Mouse (Mus musculus): Measurements from ENCODE around the gene Irf1.
A peak's percentile ranks its signal among the peaks of the same experiment; 100 is the strongest.
"Not testable (repeated sequence)": the region's sequence is repeated elsewhere in the genome, so short reads cannot be mapped to it uniquely, and the experiment has no call there.

Gene Irf1

GRCm38 (mm10) chr11:53769760-53770124 is at the start of gene Irf1:
TSS of gene Irf1 (plus strand) at chr11:53770014.
- peak; percentile 95 to 96 for DNase-seq (ENCODE audit: low spot score in 2 of 2)

DNA sequence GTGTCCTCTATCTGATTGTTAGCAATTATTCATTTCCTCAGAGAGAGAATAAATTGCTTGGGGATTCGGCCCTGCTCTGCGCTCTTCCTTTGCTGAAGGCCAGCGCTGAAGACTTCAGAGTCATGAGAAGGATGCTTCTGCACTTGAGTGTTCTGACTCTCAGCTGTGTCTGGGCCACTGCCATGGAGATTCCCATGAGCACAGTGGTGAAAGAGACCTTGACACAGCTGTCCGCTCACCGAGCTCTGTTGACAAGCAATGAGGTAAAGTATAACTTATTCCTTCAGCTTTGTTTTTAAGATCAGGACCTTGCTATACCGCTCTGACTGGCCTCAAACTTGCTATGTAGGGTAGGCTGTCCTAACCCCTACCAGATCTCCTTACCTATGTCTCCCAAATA is 49.1 kb upstream of the Irf1 start, which contains the start of gene Il5:
Gene Il5, plus strand, starts transcription at position 80 of the 400 bp plus-strand sequence.
- no peak for DNase-seq (ENCODE audit: low spot score in 2 of 2)

GRCm38 (mm10) chr11:53731457-53731856 is 38.4 kb upstream of the Irf1 start:
- DNase-seq (ENCODE audit: low spot score in 2 of 2): no peak

DNA sequence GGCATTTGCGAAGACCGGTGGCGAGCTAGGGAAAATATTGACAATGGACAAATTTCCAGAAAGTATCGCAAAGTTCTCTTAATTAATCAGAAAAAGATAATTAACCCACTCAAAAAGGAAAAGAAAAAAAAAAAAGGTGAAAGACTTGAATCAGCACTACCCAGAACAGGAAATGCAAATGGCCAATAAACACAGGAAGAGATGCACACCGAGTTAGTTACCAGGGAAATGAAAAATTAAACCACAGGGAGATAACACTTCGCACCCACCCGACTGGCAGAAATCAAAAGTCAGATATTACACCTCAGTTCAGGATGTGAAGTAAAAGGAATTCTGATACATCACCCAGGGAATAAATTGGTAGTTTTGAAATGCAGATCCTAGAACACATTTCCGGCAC is 37.6 kb upstream of the Irf1 start:
- DNase-seq (ENCODE audit: low spot score in 2 of 2): no peak

GRCm38 (mm10) chr11:53733824-53734223 is 36.0 kb upstream of the Irf1 start:
- DNase-seq (ENCODE audit: low spot score in 2 of 2): no peak

- no peak for DNase-seq (ENCODE audit: low spot score in 2 of 2)
Measured at GRCm38 (mm10) chr11:53734431-53734830, 35.4 kb upstream of the Irf1 start.

DNA sequence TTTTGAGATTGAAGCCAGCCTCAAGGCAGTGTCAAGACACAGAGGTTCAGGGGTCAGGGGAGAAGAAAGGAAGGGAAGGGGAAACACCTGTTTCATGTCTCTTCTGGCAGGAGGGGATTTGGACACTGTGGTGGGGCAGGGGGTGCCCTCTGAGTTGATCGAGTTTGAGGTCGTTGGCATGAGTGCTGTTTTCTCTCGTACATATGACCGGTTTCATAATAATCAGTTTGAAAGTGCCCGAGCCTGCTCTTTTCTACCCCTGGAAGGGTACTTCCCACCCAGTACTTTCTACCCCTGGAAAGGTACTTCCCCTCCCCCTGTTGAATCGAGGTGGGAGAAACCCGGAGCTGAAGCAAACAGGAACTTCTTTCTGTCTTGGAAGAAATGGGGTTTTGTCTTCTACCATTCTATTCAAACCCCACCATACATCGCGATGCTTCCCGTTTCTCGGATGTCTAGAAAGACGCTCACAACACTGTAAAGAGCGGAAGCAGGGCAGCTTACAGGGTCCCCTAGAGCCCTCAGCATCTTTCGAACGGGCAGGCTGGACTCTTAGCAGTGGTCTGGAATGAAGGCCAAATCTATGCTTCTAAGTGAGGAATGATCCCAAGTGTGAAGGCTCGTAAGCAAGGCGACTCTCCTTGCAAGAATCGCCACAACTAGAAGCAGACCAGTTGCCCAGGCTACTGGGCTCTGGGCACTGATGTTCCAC is 34.7 kb upstream of the Irf1 start:
- DNase-seq (ENCODE audit: low spot score in 2 of 2): no peak

- peak; percentile 54 to 82 for DNase-seq (ENCODE audit: low spot score in 2 of 2)
Measured at GRCm38 (mm10) chr11:53735682-53736245, 34.0 kb upstream of the Irf1 start.

GRCm38 (mm10) chr11:53736771-53737572 is 32.8 kb upstream of the Irf1 start:
- peak; percentile 59 to 83 for DNase-seq (ENCODE audit: low spot score in 2 of 2)

DNA sequence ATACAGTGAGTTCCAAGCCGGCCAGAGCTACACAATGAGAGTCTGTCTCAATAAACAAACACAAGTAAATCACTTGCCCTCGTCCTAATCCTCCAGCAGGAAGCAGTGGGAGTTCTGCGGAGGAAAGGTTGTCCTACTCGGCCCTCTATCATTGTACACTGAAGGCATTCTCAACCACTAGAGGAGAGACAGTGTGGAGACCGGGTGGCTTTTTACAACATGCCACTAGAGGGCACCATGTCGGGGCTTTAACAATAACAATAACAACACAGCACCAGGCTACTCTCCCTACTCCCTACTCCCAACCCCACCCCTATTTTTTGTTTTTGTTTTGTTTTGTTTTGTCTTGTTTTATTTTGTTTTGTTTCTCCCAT is 32.3 kb upstream of the Irf1 start:
- peak; percentile 51 to 73 for DNase-seq (ENCODE audit: low spot score in 2 of 2)

DNA sequence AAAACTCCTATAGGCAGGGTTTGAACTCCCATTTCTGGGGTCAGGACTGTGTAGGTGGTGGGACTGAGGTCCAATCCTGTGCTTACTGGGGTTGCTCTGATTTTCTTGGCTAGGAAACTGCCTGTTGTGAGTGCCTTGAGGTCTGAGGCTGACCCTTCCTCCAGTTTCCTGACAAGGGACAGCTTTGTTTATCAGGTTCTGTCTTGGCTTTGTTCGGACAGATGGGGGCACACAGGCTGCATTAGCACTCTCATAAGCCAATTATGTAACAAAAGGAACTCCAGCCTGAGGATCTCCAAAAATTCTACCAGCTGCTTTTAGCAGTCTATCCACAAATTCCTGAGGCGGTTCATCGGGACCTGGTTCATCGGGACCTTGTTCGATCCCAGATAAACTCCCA is 27.5 kb upstream of the Irf1 start:
- DNase-seq (ENCODE audit: low spot score in 2 of 2): no peak

DNA sequence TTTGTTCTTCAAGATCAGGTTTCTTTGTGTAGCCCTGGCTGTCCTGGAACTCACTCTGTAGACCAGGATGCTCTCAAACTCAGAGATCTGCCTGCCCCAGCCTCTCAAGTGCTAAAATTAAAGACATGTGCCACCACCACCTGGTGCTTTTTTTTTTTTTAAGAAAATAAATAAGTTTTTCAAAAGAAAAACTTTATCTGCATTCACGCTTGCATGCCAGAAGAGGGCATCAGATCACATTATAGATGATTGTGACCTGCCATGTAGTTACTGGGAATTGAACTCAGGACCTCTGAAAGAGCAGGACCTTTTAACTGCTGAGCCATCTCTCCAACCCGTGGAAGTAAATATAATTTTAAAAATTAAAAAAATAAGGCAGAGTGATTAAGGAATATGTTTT is 24.6 kb upstream of the Irf1 start:
- no peak for DNase-seq (ENCODE audit: low spot score in 2 of 2)

DNA sequence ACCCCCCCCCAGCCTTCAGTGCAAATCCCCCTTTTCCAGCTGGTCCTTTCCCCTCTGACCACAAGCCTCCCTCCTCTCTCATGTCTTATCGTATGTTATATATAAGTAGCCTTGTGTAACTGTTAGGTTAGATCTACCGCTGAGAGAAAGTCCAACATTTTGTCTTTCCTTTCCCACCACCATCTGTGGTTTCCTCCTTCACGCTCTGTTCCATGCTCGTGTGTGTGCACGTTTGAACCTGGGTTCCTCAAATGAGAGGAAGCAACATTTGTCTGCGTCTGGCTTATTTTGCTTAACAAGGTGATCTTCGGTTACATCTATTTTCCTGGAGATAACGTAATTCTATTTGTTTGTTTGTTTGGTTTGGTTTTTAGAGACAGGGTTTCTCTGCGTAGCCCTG is 21.8 kb upstream of the Irf1 start:
- no peak for DNase-seq (ENCODE audit: low spot score in 2 of 2)

DNA sequence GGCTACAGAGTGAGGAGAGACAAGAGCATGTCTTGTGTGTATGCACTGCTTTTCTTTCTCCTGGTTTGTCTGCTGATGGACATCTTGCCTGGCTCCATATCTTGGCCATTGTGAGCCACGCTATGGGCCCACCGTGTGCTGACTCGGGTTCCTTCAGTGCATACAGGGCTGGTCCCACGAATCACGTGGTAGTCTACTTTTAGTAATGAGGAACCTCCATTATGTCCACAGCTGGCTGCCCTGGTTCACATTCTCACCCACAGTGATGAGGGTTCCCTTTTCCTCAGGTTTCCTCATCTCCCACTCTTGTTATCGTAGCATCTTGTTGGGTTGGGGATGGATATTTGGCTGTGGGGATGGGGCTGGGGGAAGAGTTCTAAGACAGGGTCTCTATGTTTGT is 21.2 kb upstream of the Irf1 start:
- no peak for DNase-seq (ENCODE audit: low spot score in 2 of 2)

DNA sequence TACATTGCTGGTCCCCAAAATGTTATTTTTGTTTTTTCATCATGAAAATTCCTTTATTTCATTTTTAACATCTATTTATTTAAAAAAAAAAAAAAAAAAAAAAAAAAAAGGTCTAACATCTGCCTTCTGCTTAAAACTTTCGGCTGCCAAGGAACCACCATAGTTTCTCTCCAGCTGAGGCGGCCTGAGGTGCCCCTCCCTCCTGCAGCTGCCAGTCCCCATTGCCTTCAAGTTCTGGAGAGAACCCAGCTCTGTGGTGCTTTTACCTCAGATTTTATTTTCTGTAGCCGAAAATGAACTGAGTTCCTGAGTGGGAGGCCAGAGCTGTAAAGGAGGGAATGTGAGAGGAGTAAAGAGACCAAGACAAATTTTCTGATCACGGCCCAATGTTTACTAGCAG is 20.5 kb upstream of the Irf1 start:
- DNase-seq (ENCODE audit: low spot score in 2 of 2): no peak

- DNase-seq (ENCODE audit: low spot score in 2 of 2): no peak
Measured at GRCm38 (mm10) chr11:53749716-53750352, 20.0 kb upstream of the Irf1 start.

DNA sequence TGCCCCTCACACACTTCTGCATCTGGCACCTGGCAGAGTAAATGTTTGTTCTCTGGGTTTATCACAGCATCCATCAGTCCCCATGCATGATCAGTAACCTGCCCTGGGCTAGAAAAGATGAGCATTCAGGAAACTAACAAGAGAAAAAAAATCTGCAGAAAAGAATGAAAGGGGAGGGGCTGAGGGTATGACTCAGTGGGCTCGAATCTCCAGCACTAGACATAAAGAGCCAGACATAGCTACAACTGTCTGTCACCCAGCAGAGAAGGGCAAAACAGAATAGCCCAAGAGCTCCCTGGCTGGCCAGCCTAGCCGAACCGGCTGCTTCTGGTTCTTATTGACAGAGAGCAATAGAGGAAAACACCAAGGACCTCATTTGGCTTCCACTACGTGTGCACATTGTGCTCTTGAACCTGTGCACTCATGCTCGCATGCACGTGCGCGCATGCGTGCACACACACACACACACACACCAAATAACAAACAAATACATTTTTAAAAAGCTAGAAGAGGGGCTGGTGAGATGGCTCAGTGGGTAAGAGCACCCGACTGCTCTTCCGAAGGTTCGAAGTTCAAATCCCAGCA is 14.7 kb upstream of the Irf1 start:
- no peak for DNase-seq (ENCODE audit: low spot score in 2 of 2)

DNA sequence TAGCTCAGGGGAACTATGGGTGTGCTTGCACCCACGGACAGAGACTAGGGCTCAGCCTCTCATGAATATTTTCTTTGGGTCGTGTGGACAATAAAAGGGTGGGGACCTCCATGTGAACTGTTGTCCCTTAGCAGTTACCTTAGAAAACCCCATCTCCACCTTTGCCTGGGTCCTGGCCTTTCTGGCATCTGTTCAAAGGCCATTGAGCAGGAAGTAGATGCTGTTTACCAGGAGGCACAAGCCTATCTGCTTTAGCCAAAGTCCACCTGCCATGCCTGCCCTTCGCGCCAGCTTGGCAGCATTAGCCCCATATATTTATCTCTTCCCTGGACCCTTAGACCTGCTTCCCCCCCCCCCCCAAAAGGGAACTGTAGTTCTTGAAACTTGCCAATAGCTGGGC is 12.2 kb upstream of the Irf1 start:
- no peak for DNase-seq (ENCODE audit: low spot score in 2 of 2)

- not testable (repeated sequence) for DNase-seq (ENCODE audit: low spot score in 2 of 2)
Measured at GRCm38 (mm10) chr11:53758033-53758432, 11.8 kb upstream of the Irf1 start.

DNA sequence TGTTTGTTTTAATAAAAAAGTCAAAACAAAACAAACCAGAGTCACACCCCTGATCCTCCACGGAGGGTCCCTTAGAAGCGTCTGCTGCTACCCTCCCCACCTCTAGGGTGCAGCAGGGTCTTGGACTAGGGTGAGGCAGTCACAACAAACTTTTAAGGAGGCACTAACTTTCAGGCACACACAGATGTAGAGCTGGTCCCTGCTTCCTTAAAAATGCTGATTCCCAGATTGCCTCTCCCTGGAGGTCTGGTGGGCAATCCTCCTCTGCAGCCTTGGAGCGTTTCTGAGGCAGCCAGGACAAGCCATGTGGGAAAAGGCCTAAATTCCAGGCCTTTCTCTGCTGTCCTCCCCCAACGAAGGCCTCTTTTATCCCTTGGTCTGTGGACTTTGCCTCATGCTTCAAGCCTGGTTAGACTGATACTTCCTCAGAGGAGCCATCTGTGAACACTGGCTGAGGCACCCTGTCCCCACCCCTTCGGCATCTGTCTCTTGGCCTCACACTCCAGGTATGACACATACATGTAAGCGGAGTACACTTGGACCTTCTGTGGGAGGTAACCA is 10.9 kb upstream of the Irf1 start:
- DNase-seq (ENCODE audit: low spot score in 2 of 2): peak; percentile 51 to 59

DNA sequence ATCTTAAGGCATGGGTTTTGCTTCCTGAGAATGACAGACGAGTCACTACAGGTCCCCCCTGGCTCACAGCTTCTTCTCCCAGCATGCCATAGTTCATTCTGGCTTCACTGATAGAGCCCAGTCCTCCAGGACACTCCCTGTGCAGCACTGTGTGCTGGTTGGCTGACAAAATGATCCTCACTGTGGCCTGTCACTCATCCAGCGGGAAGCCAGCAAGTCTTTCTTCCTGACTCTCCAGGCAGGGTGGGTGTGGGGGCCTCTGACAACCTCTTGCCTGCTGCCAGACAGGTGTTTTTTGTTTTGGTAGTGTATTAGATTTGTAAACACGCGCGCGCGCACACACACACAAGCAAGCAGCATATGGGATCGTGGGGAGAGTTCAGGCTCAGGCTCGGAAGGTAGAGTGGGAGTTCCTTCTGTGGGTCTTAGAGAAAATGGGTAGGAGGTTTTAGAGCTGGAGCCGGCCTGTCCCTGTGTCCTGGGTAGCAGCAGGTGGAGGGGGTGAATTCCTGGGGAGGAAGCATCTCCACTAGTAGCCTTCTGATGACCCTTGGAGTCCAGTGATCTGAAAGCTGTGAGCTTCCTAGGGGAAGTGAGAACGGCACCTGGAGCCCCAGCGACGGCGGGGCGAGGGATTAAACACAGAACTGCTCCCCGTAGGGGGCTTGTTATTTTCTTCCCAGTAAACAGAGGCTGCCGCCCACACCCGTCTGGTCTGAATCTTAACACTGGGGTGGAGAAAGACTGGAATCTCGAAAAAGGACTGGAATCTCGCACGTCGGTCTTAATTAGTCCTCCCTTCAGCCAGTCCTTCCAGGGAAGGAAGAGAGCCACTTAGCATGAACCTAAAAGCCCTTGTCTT is 10.0 kb upstream of the Irf1 start:
- no peak for DNase-seq (ENCODE audit: low spot score in 2 of 2)

Data from thymus, postnatal 10 days (tissue).